Comparison of ENCODE assay signal across 15 mouse cellular contexts in genomic region chr17:79243426-79243825, GRCm38 (mm10).
"Had no signal": no experiment of that assay in that cellular context is flagged by ENCODE, and none has a peak within 500 bp of the region (broad histone marks: within the 10 kb centered on the region; RNA-seq: fewer than 3 reads in every experiment).

No protein-coding gene starts in this region.

- H3K9me3 ChIP-seq: neural tube, embryonic 15.5 days; stomach, embryonic 15.5 days had no signal

- H3K27ac ChIP-seq: neural tube, embryonic 15.5 days; stomach, embryonic 15.5 days; stomach, postnatal 0 days had no signal

- H3K27me3 ChIP-seq: neural tube, embryonic 15.5 days; stomach, embryonic 15.5 days had no signal

- H3K4me1 ChIP-seq: neural tube, embryonic 15.5 days; stomach, embryonic 15.5 days had no signal

- DNase-seq: retina, postnatal 1 day; right cerebral cortex, adult 18-20 months; right cerebral cortex, postnatal 14 days; right cerebral cortex, postnatal 25 days; right cerebral cortex, postnatal 4 days; spleen, adult 18-20 months; thymus, adult 18-20 months; thymus, adult 2 months; thymus, postnatal 14 days; thymus, postnatal 25 days; thymus, postnatal 36 days; thymus, postnatal 4 days had no signal

- H3K4me3 ChIP-seq: neural tube, embryonic 15.5 days; stomach, embryonic 15.5 days had no signal

- H3K36me3 ChIP-seq: neural tube, embryonic 15.5 days; stomach, embryonic 15.5 days had no signal
